Mouse (Mus musculus) induced T-regulatory cell, adult 2 months (primary cell): ENCODE results near the gene Olfr305.
"Not testable (repeated sequence)": the region's sequence is repeated elsewhere in the genome, so short reads cannot be mapped to it uniquely, and the experiment has no call there.

Source experiments
- DNase-seq: peaks from one replicate; pipeline ENCODE4 v3.0.0-alpha.2; 2012; ENCODE audit warnings: low read depth

Olfr305 gene

DNA sequence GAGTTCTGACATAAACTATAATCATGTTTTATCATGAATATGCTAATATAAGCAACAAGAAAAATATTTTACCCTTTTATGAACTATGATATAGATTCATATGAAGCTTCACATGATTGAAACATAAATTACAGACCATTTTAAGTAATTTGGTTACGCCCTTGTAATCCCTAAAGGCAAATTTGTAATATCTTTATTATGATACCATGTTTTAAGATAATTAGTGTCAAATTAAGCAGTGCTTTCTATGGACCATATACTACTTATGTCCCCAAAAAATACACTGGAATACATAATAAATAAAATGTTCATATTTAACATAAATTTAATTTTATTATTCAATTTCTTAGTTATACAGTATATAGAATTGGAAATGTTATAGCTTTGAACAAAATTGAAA lies at the start of gene Olfr305:
Gene Olfr305 (minus strand): TSS at position 101 of the 400 bp plus-strand sequence.
- no peak for DNase-seq

DNA sequence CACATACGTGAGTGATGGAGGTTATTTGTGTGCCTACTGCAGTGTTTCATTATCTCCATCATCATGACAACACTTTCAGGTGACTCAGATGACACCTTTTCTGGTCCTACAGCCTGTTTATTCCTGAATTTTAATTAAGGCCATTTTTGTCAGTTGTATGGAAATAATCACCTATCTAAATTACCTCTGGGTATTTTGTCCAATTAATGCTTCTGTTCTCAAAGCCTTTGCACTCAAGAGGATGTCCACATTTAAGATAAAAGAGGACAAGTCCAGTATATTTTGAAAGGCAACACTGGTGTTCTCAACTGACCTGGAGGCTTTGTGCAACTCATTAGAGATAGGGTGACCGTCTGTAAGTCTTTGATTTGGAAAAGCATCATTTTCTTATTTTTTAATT lies 36.8 kb upstream of the Olfr305 start, which contains the start of gene Olfr301:
Gene Olfr301 (plus strand): TSS at position 301 of the 400 bp plus-strand sequence.
- no peak for DNase-seq

DNA sequence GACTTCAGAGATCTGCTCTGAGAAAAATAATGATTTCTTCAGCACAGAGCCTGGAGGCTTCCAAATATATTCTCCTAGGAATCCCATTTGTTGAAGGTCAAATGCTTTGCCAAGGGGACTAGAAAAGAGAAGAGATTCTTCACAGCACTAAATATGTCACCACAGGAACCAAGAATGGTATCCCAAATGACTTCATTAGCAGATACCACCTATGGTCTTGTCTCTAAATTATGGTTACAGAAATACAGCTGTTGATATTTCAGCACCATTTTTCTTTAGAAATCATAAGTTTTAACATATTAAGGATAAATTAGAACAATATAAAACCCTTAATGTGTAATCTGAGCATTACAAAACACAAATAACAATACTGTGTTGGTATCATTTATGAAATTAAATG lies 31.0 kb upstream of the Olfr305 start, which contains the start of gene Olfr303:
Gene Olfr303 (minus strand): TSS at position 101 of the 400 bp plus-strand sequence.
- DNase-seq, result no peak

DNA sequence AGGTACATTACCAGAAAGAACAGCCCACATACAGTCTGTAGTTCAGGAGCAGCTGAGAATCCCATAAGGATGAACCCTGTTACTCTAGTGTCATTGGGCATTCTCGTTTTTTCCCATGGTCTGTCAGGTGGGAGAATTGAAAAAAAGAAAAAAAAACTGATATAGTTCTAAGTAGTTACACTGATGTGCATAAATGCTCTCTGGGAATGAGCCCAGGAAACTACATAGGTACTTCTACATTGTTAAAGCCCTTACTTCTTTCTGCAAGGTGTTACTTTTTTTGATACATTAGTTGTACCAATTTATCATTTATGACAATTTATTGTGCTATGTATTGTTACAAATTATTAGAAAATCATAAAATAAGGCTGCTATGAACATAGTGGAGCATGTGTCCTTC lies 19.8 kb upstream of the Olfr305 start, which contains the start of gene Olfr304:
Gene Olfr304 (minus strand): TSS at position 101 of the 400 bp plus-strand sequence.
- DNase-seq, result no peak

DNA sequence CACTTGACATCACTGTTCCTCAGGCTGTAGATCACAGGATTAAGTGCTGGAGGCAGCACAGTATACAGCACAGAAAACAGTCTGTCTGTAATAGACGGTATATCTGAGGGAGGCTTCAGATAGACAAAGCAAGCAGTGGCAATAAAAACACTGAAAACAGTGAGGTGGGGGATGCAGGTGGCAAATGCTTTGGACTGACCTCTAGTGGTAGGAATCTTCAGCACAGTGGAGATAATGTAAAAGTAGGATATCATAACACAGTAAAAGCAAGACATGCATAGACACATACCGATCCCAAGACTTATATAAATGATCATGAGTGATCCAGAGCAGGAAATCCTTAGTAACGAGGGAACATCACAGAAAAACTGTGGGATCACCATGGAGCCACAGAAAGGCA lies 19.0 kb upstream of the Olfr305 start:
- no peak for DNase-seq

DNA sequence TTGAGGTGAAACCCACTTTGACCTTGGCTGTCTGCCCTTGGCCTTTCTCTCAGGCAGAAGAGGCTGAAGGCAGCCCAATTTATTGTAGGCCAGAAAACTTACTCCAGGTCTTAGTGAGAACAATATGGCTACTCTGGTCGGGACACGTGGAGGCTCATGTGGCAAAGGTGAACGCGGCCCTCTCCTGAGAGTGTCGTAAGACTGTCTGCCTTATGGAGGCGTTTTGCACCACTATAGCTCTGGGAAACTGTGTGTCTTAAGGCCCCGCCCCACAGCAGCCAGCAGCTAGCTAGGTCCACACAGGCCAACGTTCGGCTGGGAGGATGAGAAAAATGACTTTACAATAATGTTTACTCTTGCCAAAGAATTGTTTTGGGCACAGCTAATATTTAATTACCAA lies 20.4 kb downstream of the Olfr305 start:
- not testable (repeated sequence) for DNase-seq

DNA sequence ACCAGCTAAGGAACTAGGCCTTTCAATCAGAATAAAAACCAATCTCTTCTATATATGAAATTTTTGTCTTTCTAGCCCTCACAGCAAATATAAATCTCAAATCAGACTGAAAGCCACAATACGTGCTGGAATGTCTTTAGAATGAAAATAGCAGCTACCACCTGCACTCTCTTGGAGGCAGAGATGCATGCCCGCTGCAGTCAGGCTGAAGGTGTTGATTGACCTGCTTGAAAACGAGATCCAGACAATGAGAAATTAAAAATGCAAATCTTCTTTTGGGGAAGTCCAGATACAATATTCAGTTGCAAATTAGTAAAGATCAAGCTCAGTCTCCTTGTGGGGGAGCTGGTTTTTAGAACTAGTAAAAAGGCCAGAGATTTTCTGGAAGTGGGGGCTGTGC lies 22.5 kb downstream of the Olfr305 start:
- no peak for DNase-seq

DNA sequence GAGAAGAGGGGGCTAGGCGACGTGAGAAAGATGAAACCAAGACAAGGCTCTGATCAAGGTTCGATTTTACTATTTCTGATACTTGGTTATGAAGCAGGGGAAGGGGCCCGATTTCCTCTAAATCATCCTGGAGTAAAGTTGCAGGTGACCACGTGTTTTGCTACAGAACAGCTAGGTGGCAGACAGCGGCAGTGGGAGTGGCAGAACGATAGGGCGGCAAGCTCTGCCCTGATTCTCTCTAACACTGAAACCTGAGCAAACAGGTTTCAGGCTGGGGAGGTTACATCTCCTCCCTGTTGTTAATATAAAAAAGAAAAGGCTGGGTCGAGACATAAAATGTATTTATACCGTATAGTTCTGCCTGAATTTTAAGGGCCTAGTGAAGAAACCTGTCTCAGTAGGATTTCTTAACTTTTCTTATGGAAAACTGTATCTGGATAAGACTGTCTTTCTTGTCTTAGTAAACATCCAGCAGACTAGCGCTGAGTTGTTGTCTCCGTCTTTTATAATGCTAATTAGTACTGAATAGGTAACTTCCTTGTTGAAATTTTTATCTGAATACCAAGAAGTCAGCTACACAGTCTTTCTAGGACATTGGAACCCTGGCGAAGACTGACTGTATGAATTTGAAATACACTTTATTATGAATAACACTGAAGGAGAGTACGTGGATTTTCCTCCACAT lies 23.7 kb downstream of the Olfr305 start:
- no peak for DNase-seq

DNA sequence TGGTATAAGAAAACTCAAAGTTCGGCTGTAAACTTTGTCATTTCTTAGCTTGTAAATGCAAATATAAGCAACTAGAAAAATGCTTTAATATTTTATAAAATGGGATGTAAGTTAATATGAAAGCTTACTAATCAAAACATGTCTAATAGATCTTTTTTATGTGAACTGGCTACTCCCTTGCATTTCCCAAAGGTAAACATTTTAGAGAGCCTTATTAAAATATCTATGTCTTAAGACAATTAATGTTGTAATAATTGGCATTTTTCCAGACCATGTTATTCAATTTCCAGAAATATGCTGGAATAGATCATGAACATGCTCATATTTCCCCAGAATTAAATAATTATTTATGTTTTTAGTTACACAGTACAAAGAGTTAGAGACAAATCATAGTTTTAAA lies 29.2 kb downstream of the Olfr305 start, which contains the start of gene Olfr307:
Gene Olfr307 (minus strand): TSS at position 101 of the 400 bp plus-strand sequence.
- DNase-seq, result no peak

DNA sequence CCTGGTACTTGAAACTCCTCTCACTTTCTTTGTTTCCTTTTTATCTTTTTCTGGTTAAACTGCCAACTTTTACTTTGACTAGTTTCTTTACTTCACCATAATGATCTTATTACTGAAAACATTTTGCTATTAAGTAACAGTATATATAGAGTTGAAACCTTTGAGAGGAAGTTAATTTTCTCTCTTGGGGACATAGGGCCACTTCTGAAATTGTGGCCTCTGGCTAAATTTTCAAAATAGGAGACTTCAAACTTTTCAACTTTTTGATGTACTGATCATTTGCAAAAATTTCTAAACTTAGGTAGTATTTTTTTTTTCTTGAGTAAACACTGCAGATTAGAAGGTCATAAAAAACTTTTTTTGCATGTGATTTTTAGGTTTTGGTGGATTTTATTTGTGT lies 41.2 kb downstream of the Olfr305 start, which contains the start of gene Olfr308:
Gene Olfr308 (minus strand): TSS at position 101 of the 400 bp plus-strand sequence.
- no peak for DNase-seq

DNA sequence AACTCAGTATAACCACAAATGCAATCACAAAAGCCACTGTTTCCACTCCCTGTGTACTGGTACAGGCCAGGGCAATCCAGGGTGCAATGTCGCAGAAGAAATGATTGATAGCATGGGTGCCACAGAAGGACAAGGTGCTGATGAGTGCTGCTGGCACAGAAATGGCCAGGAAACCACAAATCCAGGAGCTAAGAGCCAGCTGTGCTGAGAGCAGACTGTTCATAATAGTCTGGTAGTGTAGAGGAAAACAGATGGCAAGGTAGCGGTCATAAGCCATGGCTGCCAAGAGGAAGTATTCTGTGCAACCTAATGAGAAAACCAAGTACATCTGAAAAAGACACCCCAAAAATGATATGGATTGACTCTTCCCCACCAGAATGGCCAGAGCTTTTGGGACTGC lies 45.4 kb downstream of the Olfr305 start:
- no peak for DNase-seq

DNA sequence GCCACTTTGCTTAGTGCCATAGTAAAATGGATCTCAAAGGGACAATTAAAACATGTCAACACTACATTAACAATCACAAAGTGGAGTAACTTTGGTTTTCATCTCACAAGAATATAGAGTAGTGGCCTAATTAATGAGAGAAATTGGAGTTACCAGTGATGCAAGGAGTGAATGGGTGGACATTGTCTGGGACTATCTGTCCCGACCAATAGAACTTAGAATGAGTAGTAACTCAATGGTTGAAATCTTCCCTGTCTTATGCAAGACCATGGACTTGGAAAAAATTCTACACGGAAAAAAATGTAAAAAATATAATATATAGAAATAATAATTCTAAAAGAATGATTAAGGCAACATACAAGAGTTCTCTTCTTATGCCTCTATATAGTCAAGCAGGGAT lies 53.1 kb downstream of the Olfr305 start, which contains the start of gene Olfr309:
Gene Olfr309 (minus strand): TSS at position 101 of the 400 bp plus-strand sequence.
- no peak for DNase-seq
